Mouse (Mus musculus): ENCODE results near the gene Jun. TPM values are rescaled to one million over a fixed set of nuclear protein-coding genes. Genes with fewer than 3 reads are reported as not detected.
A peak's percentile ranks its signal among the peaks of the same experiment; 100 is the strongest.

The Jun gene
- total RNA-seq (2021): 10 to 100 TPM; 61.6 to 69.6 TPM

DNA sequence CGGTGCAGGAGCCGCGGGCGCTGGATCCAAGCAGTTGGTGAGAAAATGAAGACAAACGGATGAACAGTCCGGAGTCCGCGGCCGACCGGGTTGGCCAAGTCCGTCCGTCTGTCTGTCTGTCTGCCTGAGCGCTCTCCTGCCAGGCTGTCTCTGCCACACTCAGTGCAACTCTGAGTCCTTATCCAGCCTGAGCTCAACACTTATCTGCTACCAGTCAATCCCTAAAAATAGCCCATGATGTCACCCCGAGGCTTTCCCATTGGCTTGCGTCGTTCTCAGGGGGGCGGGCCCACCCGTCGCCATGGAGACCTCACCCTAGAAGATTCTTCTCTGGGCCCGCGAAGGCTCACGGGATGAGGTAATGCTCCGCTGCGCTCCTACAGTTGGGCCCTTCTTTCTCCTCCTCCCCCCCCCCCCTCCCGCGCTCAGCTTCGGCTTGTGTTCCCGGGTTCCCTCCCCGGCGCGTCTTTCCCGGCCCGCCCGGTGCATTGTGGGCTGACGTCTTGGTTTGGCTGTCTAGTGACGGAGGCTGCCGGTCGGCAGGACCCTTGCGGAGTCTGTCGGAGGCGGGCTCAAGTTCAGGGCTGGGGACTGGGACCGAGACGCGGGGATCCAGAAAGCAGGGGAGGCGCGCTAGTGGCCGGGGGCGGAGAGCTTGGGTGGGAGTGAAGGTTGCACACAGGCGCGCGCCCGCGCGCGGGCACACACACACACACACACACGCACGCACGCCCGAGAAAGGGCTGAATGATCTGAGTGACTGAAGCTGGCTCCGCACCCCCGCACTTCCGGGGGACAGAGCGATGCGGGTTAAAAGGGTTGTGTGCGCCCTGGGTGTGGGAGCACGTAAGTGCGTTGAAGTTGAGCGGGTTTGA, at the start of gene Jun:
Gene Jun, minus strand, starts transcription at position 198 of the 875 bp plus-strand sequence.
- DNase-seq: peak; percentile 100

DNA sequence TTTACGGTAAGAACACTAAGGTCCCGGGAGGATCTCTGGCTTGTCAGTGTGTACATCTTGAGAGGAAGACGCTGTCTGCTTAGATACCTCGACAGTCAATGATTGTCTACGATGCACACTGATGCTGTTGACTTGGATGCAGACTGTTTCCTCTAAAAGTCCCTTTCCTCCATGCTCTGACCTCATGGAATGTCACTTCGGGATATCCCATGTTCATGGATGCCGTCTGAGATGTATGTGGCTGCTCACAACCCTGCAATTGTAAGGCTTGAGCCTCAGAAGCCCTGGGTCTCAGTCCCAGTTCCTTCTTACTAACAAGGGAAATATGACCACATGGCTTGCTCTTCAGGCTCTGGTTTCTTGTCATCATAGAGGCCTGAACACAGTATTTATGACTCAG, 49.7 kb upstream of the Jun start:
- DNase-seq: no peak

DNA sequence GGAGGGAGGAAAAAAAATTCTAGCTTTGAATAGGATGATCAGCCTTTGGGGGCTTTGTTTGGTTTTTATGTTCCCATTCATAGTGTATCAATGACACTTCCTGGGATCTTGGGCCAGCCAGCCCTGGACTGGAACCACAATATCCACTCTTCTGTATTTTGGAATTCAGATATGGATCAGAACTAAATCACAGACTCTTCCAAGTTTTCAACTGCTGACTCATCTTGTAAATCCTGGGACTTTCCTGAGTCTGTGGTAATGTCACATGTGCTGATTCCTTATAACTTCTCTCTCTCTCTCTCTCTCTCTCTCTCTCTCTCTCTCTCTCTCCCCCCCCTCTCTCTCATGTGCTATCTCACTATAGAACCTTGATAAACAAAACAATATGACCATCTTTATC, 48.7 kb upstream of the Jun start:
- DNase-seq: no peak

DNA sequence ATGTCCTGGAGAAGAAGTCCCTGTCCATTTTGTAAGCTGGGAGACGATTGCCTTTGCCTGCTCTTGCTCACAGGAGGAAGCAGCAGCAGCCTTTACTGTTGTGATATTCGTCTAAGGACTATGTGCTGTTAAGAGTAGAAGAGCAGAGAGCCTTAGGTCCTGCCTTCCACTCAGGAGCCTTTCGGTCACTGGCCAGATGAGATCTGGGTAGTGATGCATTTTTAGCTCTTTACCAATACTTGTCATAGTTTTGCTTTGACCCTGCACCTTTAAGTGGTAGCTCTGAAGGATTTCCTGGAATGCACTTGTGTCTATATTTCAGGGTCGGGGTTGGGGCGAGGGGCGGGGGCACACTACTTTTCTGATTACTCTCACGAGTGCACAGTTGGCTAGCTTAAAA, 47.4 kb upstream of the Jun start:
- no peak for DNase-seq

DNA sequence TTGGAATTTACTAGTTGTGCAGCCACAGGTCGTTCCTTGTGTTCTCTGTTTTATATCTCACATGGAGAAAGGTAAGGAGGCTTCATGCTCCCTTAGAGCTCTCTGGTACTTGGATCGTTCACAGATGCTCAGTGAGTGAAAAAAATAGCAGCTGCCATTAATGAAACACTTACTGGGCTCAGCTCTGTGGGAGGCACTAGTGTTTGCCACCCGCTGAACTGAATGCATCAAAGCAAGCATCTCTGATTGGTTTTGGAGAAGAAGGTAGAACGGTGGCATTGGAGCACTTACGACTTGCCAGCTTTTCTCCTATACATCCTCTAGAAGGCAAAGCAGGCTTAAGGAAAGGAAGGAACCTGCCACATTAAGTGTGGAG, 46.7 kb upstream of the Jun start:
- DNase-seq: no peak

DNA sequence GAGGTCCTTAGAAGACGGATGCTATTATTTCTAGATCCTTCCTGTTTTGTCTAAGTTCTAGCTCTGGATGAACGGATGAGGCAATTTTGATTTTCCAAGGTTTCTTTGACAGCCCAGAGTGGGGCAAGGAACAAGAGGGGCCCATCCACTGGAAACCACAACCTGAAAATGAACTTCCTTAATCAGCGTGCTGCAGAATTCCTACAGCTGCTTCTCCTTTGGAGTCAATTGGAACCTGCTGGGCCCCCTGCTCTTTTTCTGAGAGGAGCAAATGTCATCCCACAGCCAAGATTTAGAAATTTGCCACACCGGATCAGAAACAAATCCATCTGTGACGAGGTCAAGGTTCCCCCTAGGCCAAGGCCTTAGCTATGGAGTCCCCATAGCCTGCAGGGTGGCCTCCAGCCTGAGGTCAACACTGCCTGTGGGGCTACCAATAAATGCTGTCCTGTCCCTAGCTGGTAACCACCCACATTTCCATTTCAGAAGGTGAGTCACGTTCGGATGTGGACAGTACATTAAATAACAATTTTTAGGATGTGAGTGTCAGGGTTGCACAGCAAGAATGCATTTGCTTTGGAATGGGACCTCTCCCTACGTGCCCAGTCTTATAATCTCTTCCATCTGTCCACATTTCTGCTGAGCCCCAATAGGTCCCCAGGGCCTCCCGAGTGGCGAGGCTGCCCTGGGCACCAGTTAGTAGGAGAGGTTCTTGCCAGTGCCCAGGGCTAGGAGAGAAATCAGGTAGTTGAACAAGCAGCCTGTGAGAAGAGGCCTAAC, 46.1 kb upstream of the Jun start:
- DNase-seq: no peak

DNA sequence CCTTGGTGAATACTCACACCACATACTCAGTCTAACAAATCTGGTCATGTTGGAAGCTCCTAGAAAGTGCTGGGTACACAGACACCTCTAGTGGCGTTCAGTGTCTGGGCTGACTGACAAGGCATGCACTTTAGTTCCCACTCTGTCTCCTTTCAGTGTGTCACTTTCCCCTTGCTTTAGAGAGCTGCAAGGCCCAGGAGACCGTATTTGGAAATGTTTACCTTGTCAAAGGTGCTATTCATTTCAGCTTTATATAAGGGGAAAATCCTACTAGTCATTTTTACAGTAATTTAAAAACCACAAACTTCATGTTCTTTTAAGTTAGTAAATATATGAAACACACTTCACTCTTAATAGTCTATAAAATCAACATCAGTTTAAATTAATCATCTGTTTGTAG, 44.7 kb upstream of the Jun start:
- no peak for DNase-seq

DNA sequence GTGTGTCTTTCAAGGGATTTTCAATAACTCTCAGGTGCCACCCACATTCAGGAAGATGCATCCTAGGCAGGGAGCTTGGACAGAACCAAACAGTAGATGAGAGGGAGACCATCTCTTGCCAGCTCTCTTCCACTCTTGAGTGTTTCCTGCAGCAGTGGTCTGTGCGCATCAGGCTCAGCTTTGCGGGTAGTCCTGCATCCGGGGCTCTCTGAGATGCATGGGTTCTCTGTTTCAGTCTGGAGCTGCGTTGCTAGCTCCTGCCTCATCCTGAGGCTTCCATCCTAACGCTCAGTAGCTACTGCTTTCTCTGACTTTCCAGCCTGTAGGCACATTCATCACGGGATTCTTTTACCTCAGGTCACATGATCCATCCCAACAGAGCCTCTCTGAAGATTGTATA, 43.9 kb upstream of the Jun start:
- no peak for DNase-seq

DNA sequence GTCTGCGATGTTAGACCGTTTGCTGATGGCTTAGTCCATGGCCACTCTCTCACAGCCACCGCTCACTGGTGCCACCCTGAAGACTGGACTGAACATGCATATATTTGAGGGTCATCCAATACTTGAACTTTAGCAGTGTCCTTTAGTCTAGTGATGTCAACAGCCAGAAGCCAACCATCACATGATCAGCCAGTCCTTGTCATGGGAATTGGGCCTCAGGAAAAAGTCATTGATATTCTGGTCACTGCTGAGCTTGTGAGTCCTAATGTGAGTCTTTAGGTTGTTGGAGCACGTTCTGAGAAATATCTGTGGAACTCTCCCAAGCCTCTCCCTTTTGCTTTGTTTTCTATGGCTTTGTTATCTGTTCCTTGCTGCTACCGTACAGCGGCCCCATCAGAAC, 43.3 kb upstream of the Jun start:
- DNase-seq: no peak

DNA sequence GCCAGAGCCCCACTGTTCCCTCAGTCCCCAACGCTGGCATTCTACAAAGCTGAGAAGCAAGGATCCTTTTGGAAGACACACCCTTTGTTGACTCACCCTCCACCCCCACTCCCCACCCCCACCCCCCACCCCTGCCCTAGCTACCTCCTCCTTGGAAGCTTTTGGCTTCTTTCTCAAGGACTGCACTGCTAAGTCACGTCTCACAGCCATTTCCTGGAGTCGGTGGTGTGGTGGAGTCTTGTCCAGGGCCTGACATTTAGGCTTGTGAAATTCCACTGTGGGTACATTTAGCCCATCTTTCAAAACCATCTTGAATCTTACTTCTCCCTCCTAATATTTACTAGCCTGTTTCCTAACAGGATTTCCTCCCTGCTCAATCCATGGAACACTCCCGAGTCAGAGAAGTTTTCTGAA, 42.7 kb upstream of the Jun start:
- DNase-seq: no peak

DNA sequence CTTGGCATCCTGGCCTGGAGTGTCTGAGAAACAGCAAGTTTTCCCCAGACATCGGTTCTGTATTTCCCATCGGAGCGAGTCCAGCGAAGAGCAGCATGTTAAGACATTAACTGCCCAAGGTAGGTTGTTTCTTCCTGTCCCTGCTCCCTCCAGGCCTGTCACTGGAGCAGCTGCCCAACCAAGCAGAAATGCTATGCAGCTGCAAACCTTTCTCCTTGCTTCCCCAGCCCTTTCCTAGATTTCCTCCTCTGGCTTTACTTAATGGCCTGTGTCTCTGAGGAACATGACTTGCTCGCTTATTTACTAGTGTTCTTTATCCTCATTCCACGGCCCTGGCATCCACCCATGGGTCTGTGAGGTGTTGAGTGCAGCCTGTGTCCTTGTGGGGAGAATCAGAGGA, 41.6 kb upstream of the Jun start:
- no peak for DNase-seq

DNA sequence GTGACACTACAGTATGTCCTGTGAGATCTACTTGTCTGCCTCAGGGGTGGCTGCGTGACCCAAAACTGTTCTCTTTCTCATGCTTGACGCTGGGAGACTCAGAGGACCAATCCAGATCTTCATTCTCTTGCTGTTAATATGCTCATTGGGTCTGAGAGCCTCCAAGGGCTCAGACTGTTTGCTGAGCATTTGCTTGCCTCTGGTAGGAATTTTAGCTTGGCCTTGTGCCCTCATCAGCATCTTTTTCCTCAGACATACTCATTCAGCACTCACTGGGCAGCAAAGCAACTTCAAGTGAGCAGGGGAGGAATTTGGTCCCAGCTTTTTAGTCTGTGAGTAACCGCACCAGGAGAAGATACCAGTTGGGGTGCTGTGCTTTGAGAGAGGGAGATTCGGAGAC, 40.5 kb upstream of the Jun start:
- DNase-seq: no peak

DNA sequence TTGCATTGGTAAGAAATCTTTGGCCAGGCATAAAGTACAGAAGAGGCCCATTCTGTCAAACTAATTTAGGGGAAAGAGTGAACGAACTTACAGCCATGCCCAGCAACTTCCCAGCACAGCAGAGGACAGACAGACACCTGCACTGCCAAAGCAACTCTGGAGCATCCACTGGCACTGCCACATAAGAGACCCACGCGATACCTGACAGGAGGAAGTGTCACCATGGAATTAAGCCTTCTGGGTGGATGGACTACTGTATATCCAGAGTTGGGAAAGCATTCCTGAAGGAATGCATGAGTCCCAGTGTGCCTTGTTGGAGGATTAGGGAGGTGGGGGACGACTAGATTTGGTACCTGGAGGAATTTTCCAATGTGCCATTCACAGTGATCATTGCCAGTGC, 39.5 kb upstream of the Jun start:
- no peak for DNase-seq

DNA sequence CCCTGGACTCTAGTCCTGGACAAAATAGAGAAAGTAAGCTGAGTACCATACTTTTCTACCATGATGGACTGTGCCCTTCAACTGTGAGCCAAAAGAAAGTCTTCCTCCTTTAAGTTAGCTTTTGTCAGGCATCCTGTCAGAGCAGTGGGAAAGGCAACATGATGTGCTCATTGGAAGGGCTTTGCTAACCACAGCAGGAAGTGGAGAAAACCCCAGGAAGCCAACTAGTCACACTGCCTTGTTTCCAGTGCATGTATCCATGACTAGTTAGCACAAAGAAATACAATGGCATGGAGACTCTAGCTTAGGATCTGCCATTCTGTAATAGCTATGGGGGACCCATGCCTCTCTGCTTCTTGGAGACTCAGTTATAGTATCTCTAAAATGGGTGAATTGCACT, 37.9 kb upstream of the Jun start:
- DNase-seq: no peak

DNA sequence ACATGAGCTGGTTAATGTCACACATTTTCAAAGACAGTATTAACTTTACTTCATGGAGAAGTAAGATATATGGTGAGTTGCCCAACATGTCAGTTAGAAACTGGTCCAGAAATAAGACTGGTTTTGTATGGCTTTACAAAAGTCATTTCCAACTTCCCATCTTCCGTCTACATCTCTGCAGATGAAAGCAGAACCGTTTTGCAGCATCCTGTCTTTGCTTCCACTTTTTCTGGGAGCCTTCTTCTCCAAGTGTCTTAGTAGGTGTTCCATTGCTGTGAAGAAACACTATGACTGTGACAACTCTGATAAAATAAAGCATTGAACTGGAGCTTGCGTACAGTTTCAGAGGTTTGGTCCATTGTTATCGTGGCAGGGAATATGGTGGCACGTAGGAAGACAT, 37.0 kb upstream of the Jun start:
- DNase-seq: no peak

DNA sequence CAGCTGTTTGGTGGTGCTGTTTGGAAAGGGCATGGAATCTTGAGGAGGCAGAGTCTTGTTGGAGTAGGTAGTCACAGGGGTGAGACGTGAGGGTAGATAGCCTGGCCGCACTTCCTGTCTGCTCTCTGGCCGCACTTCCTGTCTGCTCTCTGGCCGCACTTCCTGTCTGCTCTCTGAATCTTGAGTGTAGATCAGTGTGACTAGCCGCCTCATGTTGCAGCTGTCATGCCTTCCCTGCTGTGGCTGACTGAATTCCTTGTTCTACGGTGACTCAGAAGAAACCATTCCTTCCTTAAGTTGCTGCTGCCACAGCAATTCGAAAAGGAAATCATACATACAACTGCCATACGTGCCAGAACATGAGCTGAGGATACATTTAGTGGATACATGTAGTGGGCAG, 31.9 kb upstream of the Jun start:
- DNase-seq: no peak

DNA sequence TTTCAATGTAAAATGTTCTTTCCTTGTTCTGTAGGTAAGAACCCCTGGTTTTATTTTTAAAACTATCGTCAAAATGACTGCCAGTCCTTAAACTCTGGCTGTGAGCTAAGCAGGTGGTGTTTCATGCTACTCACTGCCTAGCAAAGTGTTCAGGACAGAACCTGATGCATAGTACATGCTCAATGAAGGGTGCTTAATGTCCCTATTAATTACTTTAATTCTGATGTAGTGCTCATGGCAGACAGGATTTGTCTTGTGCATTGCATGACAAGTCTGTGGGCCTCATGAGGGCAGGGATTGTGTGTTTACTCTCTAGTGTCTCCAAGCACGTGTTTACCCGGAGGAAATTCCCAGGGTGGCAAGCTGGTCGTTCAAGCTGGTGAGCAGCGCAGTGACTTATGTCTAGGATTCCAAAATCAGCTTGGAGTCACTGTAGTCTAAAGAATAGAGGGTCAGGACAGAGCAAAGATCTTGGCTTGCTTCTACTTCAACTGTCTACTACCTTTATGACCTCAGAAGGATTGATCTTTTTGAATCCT, 31.2 kb upstream of the Jun start:
- DNase-seq: no peak

DNA sequence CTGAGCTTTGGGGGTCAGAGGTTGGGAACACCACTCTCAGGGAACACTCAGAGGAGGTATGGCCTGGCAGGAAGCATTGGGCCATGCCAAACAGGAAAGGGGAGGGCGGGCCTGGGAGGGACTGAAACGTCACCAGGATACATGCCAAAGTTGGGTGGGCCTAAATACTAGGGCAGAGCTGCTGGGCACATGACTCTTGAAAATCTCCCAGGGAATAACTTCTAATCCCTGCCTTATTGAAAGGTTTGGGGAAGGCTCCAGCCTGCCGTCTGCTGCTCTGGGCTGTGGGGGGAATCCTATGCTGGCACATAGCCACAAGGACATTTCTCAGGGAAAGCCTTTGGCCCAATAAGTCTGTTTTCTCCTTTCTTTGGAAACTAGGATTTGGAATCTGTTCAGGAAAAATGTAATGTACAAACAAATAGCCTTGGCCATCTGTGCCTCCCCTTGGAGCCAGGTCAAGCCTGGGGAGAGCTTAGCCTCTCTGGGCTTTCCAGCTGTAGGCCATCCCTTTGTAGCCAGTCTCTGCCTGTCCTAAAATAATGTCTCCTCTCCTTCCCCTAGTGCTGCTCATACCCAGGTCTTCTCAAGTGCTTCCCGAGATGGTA, 30.6 kb upstream of the Jun start:
- peak; percentile 67 for DNase-seq

DNA sequence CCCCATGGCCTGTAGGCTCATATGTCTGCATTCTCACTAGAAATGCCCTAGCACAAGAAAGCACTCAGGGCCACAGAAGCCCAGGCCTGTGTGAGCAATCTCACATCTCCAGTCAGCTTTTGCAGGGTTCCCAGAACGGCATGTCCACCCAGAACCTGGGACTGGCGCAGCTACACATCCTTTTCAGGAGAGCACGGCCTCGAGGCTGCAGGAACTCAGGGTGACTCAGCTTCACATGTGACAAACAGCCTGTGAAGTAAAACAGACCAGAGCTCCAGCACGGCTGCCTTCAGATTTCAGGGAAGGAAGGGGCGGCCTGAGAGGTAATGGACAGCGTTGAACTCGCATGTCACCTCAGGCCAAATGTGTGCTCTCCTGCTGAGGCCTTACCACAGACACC, 29.6 kb upstream of the Jun start:
- DNase-seq: peak; percentile 25

DNA sequence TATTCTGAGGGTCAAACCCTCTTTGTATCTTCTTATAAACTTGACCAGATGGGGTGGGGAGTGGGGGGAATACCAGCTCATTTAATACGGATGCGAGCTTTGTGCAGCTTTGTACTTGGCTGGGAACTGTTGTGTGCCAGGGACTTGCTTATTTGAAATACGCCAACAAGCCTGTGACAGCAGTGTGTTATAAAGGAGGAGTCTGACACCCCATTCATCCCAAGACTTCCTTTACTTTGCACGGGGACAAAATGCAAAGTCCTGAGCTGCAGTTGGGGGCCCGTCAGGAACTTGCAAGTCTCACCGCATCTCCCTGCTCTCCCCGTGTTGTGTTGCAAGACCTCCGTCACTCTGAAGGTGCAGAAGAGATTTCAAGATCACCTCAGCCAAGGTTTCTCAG, 26.6 kb upstream of the Jun start:
- DNase-seq: no peak

DNA sequence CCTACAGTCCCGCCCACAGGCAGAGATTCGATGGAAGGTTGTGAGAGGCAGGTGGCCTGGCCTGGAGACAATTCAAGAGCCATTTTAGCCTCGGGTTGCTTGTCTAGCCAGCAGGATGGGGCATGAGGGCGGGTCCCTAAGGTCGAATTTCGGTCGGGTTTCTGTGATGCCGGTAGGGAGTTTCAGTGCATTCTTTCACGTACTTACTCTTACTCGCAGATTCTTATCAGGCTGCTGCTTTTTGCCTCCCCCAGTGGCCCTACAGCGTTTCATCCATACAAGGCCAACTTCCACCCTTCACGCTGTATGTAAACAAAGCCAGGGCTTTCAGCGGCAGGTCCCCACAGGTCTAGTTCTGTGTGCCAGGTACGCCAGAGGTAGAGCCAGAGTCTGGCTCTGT, 24.3 kb upstream of the Jun start:
- DNase-seq: no peak

DNA sequence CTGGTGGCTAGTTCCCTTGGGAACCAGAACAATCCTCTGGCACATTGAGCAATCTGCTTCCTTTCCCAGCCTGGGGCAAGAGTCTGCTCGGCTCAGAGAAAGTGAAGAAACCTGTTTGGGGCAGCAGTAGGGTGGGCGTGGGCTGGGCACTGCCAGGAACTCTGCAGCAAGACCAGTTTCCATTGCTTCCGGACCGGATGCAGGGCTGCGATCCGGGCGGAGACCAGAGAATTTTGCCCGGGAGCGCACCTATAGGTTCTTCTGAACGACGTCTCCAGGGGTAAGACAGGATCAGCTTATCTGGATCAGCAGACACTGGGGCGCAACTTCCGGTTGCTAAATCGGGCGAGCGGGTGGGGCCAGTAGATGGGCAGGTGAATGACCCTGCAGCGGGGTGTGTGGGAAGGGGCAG, 23.6 kb upstream of the Jun start:
- DNase-seq: no peak

DNA sequence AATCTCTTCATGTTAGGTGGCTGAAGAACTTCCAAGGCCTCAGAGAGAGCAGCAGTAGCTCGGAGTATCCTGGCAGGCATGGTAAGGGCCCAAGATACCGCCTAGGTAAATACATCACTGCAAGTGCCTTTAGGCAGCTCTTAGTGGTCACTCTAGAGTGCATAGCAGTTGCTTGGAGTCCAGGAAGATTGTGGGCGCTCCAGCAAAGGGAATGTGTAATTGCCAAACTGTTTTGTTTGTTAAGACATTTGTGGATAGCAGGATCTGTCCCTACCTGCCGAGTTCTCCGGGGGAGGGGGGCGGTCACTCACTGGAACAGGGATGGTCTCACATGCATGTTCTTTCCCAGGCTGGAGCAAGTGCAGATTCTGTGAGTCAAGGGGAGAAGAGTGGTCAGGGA, 22.3 kb upstream of the Jun start:
- no peak for DNase-seq

Measured in heart, postnatal 4 days (tissue).